Mouse (Mus musculus) spleen, adult 2 months (tissue): ENCODE measurements around the gene Srp54c.
"Not testable (repeated sequence)": the region's sequence is repeated elsewhere in the genome, so short reads cannot be mapped to it uniquely, and the experiment has no call there.

Experiments
- CTCF ChIP-seq: fragments of 200-500 bp; IDR thresholded peaks from 2 replicates; pipeline ENCODE4 v1.5.1; 2011; ENCODE audit warnings: mild to moderate bottlenecking, inconsistent platforms; ENCODE audit not compliant: insufficient read depth, insufficient read length, insufficient replicate concordance; ENCODE audit errors: extremely low read depth
- POLR2A ChIP-seq: fragments of 200-500 bp; IDR thresholded peaks from 2 replicates; pipeline ENCODE4 v1.6.1; 2011; ENCODE audit warnings: low read depth, low read length, inconsistent platforms

DNA sequence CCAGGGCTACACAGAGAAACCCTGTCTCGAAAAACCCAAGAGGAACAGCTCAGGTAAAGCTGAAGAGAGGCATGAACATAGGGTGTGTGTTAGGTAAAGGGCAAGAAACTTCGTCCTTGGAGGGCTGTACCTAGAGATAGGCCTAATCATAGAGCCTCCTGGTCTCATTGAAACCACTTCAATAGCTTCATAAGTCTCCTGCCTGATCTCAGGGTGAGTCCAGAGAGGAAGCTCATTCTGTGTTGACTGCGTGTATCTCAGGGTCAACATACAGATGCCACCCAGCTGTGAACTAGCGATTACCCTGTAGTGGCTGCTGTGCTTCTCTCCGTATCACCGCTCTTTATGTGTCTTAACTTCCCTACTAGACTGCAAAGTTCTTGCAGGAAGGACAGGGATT is 47.6 kb downstream of the Srp54c start:
- not testable (repeated sequence) for TF ChIP-seq POLR2A, CTCF
